Mouse (Mus musculus) small intestine, adult 2 months (tissue): ENCODE measurements around the gene Zfp74.

Experiments
- CTCF ChIP-seq: fragments of 200-500 bp; IDR thresholded peaks from 2 replicates; pipeline ENCODE4 v1.5.1; 2012; ENCODE audit warnings: low read depth, mild to moderate bottlenecking, control low read depth, inconsistent platforms, low read length, moderate library complexity, mixed read lengths; ENCODE audit not compliant: insufficient replicate concordance, insufficient read length; ENCODE audit errors: extremely low read depth
- POLR2A ChIP-seq: fragments of 200-500 bp; IDR thresholded peaks from 2 replicates; pipeline ENCODE4 v1.6.1; 2012; ENCODE audit warnings: low read depth, mild to moderate bottlenecking, control low read depth, inconsistent platforms, low read length, moderate library complexity

GRCm38 (mm10) chr7:29941027-29941426 is 12.9 kb downstream of the Zfp74 start:
- TF ChIP-seq POLR2A (no peak), CTCF (no peak)
